Mouse (Mus musculus) embryonic facial prominence, embryonic 11.5 days (tissue): ENCODE measurements at regions not wholly inside any gene's neighbourhood (a gene's known extent, or its start where the extent isn't known, plus 50 kb on each side); places are given as distances from the start of the nearest gene placed in this dataset.

Source experiments
- ATAC-seq: fragments of 200-750 bp; cut with Nextera tagmentation; replicated peaks from 2 replicates; pipeline ENCODE4 v1.8.0; 2017; ENCODE audit warnings: low read depth; ENCODE audit not compliant: insufficient number of reproducible peaks, low FRiP score, low TSS enrichment
- DNase-seq: peaks from one replicate; pipeline ENCODE4 v3.0.0-alpha.2; 2015; ENCODE audit warnings: low spot score
- H3K27ac ChIP-seq: fragments of 300-500 bp; sonication (generic); replicated peaks from 2 replicates; pipeline ENCODE4 v1.5.1; 2014; ENCODE audit warnings: mild to moderate bottlenecking, low read depth, low read length, control low read depth
- H3K27me3 ChIP-seq: fragments of 300-500 bp; sonication (generic); 2 replicates; pipeline ENCODE4 v1.6.1; 2014; ENCODE audit warnings: mild to moderate bottlenecking, low read length, moderate library complexity, mixed read lengths; ENCODE audit not compliant: control insufficient read depth, insufficient read depth
- H3K36me3 ChIP-seq: fragments of 300-500 bp; sonication (generic); replicated peaks from 2 replicates; pipeline ENCODE4 v1.6.1; 2014; ENCODE audit warnings: low read depth, mild to moderate bottlenecking, low read length, moderate library complexity, mixed read lengths; ENCODE audit not compliant: control insufficient read depth, insufficient read depth
- H3K4me1 ChIP-seq: fragments of 300-500 bp; sonication (generic); 2 replicates; pipeline ENCODE4 v1.6.1; 2014; ENCODE audit warnings: low read length, mixed read lengths; ENCODE audit not compliant: control insufficient read depth, insufficient read depth
- H3K4me2 ChIP-seq: fragments of 300-500 bp; sonication (generic); 2 replicates; pipeline ENCODE4 v1.6.1; 2014; ENCODE audit warnings: low read depth, mild to moderate bottlenecking, control low read depth, low read length, moderate library complexity
- H3K4me3 ChIP-seq: fragments of 300-500 bp; sonication (generic); 2 replicates; pipeline ENCODE4 v1.5.1; 2014; ENCODE audit warnings: low read depth, low read length, control low read depth
- H3K9ac ChIP-seq: fragments of 300-500 bp; sonication (generic); replicated peaks from 2 replicates; pipeline ENCODE4 v1.6.1; 2014; ENCODE audit warnings: mild to moderate bottlenecking, control low read depth, low read length
- H3K9me3 ChIP-seq: fragments of 300-500 bp; sonication (generic); replicated peaks from 2 replicates; pipeline ENCODE4 v1.6.1; 2016; ENCODE audit warnings: mild to moderate bottlenecking, low read length, inconsistent platforms, mixed read lengths; ENCODE audit not compliant: control insufficient read depth
- WGBS: fragments of 180-500 bp; shearing (Covaris S2); extraction: QIAGEN DNeasy Blood & Tissue Kit; methylation state at CpG from one replicate; pipeline ENCODE4 v1.1.7; 2014; 5-methylcytosine and 5-hydroxymethylcytosine counted together

DNA sequence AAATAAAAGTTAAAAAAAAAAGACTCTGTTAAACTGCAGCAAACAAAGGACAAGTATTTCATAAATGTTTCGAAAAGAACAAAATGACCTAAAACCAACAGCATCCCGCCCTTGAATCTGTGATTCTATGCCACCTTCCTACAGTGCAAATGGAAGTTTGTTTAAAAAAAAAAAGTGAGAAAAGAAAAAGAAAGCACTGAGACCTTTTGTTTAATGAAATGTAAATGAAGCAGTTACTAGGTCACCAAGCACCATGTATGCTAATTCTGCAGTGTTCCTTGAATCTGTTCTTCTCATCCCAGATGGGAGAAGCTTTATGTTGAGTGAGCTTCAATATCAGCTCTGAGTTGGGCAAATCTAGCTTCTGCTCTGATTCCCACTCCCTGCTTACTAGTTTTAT lies 64.8 kb downstream of the Dnajb9 start:
- H3K27me3 ChIP-seq, result no peaks in the 10 kb centered on the region
- H3K27ac ChIP-seq, result no peak overlapping the region
- 86% methylated on average over 2 of the region's 2 CpGs for WGBS
- H3K4me3 ChIP-seq, result no peak overlapping the region
- H3K36me3 ChIP-seq, result no peaks in the 10 kb centered on the region
- H3K4me1 ChIP-seq, result no peaks in the 10 kb centered on the region
- H3K4me2 ChIP-seq, result no peak overlapping the region
- no peaks in the 10 kb centered on the region for H3K9me3 ChIP-seq
- DNase-seq, result no peak
- no peak overlapping the region for H3K9ac ChIP-seq
- ATAC-seq, result no peak

DNA sequence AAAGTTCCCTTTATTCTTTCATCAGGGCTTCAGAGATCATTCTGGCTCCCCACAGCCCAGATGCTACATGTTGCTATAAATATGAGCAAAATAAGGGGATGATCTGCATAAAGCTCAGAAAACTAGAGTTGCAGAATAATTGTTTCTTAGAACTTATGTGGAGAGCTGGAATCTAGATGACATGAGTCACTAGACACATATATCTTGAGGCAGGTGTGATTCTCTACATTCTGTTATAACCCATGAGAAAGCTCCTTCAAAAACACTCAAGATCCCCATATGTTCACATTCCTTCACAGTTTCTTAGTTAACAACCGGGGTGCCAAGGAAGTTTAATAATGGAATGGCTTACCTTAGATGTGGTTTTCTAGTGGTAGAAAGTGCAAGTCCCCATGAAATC lies 71.1 kb downstream of the Dnajb9 start:
- no peak for ATAC-seq
- 90% methylated on average over 1 of the region's 1 CpGs for WGBS
- Histone ChIP-seq H3K4me3 (no peak overlapping the region), H3K9me3 (no peaks in the 10 kb centered on the region), H3K4me1 (no peaks in the 10 kb centered on the region), H3K9ac (no peak overlapping the region), H3K36me3 (no peaks in the 10 kb centered on the region), H3K27me3 (no peaks in the 10 kb centered on the region), H3K27ac (no peak overlapping the region), H3K4me2 (no peak overlapping the region)
- DNase-seq, result no peak

DNA sequence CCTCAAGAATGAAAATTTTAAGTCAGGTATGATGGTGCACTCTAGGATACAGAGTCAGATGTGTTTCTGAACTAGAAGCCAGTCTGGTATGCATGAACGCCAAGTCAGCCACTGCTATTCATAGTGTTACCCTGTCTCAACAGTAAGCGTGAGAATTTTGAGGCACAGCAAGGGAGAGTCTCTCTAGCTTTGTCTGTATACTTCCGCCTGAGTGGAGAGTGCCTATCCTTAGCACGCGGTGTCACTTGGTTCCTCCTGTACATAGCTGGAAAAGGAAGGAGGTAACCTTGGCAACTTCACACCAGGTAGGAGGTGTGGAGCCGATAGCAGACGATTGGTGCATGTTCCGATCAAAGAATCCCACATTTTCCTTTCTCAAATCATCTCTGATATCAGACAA lies 81.3 kb downstream of the Dnajb9 start:
- no peak for ATAC-seq
- no peak overlapping the region for H3K4me3 ChIP-seq
- no peak for DNase-seq
- H3K4me1 ChIP-seq, result no peaks in the 10 kb centered on the region
- H3K9ac ChIP-seq, result no peak overlapping the region
- no peak overlapping the region for H3K27ac ChIP-seq
- H3K4me2 ChIP-seq, result no peak overlapping the region
- no peaks in the 10 kb centered on the region for H3K36me3 ChIP-seq
- H3K9me3 ChIP-seq, result no peaks in the 10 kb centered on the region
- H3K27me3 ChIP-seq, result no peaks in the 10 kb centered on the region
- WGBS, result 94% methylated on average over 8 of the region's 8 CpGs

DNA sequence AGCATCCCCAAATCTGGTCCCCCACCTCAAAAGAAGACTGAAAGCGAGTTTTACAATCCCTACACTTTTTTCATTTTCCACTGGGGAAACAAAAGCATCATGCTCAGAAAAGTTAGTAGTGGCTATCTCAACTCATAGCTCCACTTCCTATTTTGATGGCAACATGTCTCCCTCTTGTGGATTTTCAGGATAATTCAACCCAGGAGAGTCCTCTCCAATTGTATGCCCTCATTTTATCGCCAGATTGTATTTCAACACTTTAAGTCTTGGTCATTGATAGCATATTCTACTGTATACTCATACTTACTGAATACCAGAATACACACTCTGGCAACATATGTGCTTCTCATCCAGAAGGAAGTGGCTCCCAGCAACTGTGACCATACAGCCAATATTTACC lies 105.0 kb downstream of the Dnajb9 start:
- no peak overlapping the region for H3K27ac ChIP-seq
- H3K4me2 ChIP-seq, result no peak overlapping the region
- no peak overlapping the region for H3K9ac ChIP-seq
- H3K4me3 ChIP-seq, result no peak overlapping the region
- 0 out of 2 replicates have a peak, but pooled peaks have one; percentile 14 for ATAC-seq
- no peaks in the 10 kb centered on the region for H3K27me3 ChIP-seq
- 51% methylated on average over 2 of the region's 2 CpGs for WGBS
- H3K4me1 ChIP-seq, result no peaks in the 10 kb centered on the region
- peak; percentile 36 for DNase-seq
- no peaks in the 10 kb centered on the region for H3K9me3 ChIP-seq
- H3K36me3 ChIP-seq, result no peaks in the 10 kb centered on the region

DNA sequence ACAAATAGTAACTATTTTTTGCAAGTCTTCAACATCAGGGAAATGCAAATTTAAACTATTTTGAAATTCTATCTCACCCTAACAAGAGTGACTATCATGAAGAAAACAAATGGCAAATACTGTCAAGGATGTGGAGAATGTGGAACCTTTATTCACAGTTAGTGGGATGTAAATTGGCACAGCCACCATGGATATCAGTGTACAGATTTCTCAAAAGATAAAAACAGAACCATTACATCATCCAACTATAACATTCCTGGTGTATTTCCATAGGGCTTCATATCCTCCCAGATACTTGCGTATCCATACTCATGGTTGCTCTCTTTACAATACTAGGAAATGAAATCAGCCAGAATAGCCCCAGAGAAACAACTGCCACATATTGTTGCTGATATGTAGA lies 110.9 kb downstream of the Dnajb9 start:
- Histone ChIP-seq H3K36me3 (no peaks in the 10 kb centered on the region), H3K4me1 (no peaks in the 10 kb centered on the region), H3K4me2 (no peak overlapping the region), H3K27ac (no peak overlapping the region), H3K4me3 (no peak overlapping the region), H3K9me3 (no peaks in the 10 kb centered on the region), H3K9ac (no peak overlapping the region), H3K27me3 (no peaks in the 10 kb centered on the region)
- ATAC-seq (no peak), DNase-seq (no peak)
- 89% methylated on average over 1 of the region's 1 CpGs for WGBS

- Histone ChIP-seq H3K4me1 (no peaks in the 10 kb centered on the region), H3K4me2 (no peak overlapping the region), H3K27me3 (no peaks in the 10 kb centered on the region), H3K27ac (no peak overlapping the region), H3K36me3 (no peaks in the 10 kb centered on the region), H3K4me3 (no peak overlapping the region), H3K9ac (no peak overlapping the region), H3K9me3 (no peaks in the 10 kb centered on the region)
- DNase-seq, result no peak
- WGBS, result 86% methylated on average over 5 of the region's 5 CpGs
- ATAC-seq, result no peak
These were observed 138.4 kb downstream of the Dnajb9 start for GRCm38 (mm10) chr12:44071766-44072165.

GRCm38 (mm10) chr12:44056493-44057163 lies 153.5 kb downstream of the Dnajb9 start:
- ATAC-seq, result no peak
- no peak overlapping the region for H3K9ac ChIP-seq
- no peaks in the 10 kb centered on the region for H3K27me3 ChIP-seq
- H3K36me3 ChIP-seq, result no peaks in the 10 kb centered on the region
- H3K4me3 ChIP-seq, result no peak overlapping the region
- WGBS, result 84% methylated on average over 2 of the region's 2 CpGs
- no peak overlapping the region for H3K27ac ChIP-seq
- DNase-seq, result no peak
- no peak overlapping the region for H3K4me2 ChIP-seq
- no peaks in the 10 kb centered on the region for H3K4me1 ChIP-seq
- no peaks in the 10 kb centered on the region for H3K9me3 ChIP-seq

GRCm38 (mm10) chr12:44045806-44046205 lies 164.3 kb downstream of the Dnajb9 start:
- Histone ChIP-seq H3K4me1 (no peaks in the 10 kb centered on the region), H3K9me3 (no peaks in the 10 kb centered on the region), H3K9ac (no peak overlapping the region), H3K27ac (no peak overlapping the region), H3K27me3 (no peaks in the 10 kb centered on the region), H3K4me2 (no peak overlapping the region), H3K36me3 (no peaks in the 10 kb centered on the region), H3K4me3 (no peak overlapping the region)
- ATAC-seq (no peak), DNase-seq (no peak)
- 71% methylated on average over 2 of the region's 2 CpGs for WGBS
